Mouse (Mus musculus) c-Kit-positive CD71-negative TER-119-negative erythroid progenitor cells, embryonic 14.5 days (primary cell): ENCODE results near the gene Tppp2.

Experiments
- DNase-seq: peaks from one replicate; pipeline ENCODE4 v3.0.0-alpha.2; 2013; ENCODE audit warnings: low read depth

Tppp2 gene

GRCm38 (mm10) chr14:51918125-51918524, at the start of gene Tppp2:
Tppp2 (plus strand) TSS chr14:51918425.
- no peak for DNase-seq

GRCm38 (mm10) chr14:51870756-51871155, 47.5 kb upstream of the Tppp2 start:
- DNase-seq: no peak

- DNase-seq: no peak
Measured at GRCm38 (mm10) chr14:51871741-51872140, 46.5 kb upstream of the Tppp2 start.

- DNase-seq: no peak
Measured at GRCm38 (mm10) chr14:51877517-51877916, 40.7 kb upstream of the Tppp2 start.

GRCm38 (mm10) chr14:51883527-51884030, 34.6 kb upstream of the Tppp2 start:
- peak; percentile 89 for DNase-seq

- DNase-seq: no peak
Measured at GRCm38 (mm10) chr14:51884031-51884544, 34.1 kb upstream of the Tppp2 start.

- peak; percentile 90 for DNase-seq
Measured at GRCm38 (mm10) chr14:51884598-51885331, 33.5 kb upstream of the Tppp2 start, which contains the start of gene Mettl17. Mettl17 (plus strand) TSS chr14:51884842.

- no peak for DNase-seq
Measured at GRCm38 (mm10) chr14:51886051-51886450, 32.2 kb upstream of the Tppp2 start.

GRCm38 (mm10) chr14:51889833-51890232, 28.4 kb upstream of the Tppp2 start:
- no peak for DNase-seq

- no peak for DNase-seq
Measured at GRCm38 (mm10) chr14:51892191-51892939, 25.9 kb upstream of the Tppp2 start, which contains the start of gene Slc39a2. Slc39a2 (plus strand) TSS chr14:51892889.

- no peak for DNase-seq
Measured at GRCm38 (mm10) chr14:51893094-51893794, 25.0 kb upstream of the Tppp2 start.

- DNase-seq: no peak
Measured at GRCm38 (mm10) chr14:51893809-51894208, 24.4 kb upstream of the Tppp2 start.

GRCm38 (mm10) chr14:51895071-51895470, 23.2 kb upstream of the Tppp2 start:
- DNase-seq: no peak

GRCm38 (mm10) chr14:51896019-51896418, 22.2 kb upstream of the Tppp2 start:
- no peak for DNase-seq

GRCm38 (mm10) chr14:51896539-51897170, 21.6 kb upstream of the Tppp2 start:
- DNase-seq: no peak

- DNase-seq: no peak
Measured at GRCm38 (mm10) chr14:51899351-51899750, 18.9 kb upstream of the Tppp2 start.

GRCm38 (mm10) chr14:51902806-51903710, 15.2 kb upstream of the Tppp2 start:
- DNase-seq: no peak

GRCm38 (mm10) chr14:51903782-51904181, 14.4 kb upstream of the Tppp2 start:
- DNase-seq: no peak

GRCm38 (mm10) chr14:51904706-51905105, 13.5 kb upstream of the Tppp2 start:
- no peak for DNase-seq

- DNase-seq: no peak
Measured at GRCm38 (mm10) chr14:51906102-51906501, 12.1 kb upstream of the Tppp2 start.

GRCm38 (mm10) chr14:51911301-51911700, 6.9 kb upstream of the Tppp2 start:
- no peak for DNase-seq
